Mouse (Mus musculus) ES-Bruce4 (cell line): Measurements from ENCODE around the gene Prkaa1.
A peak's percentile ranks its signal among the peaks of the same experiment; 100 is the strongest.

Experiments used
- EP300 ChIP-seq: IDR thresholded peaks from 2 replicates; pipeline ENCODE4 v1.6.1; 2011; ENCODE audit warnings: low read depth, low read length; ENCODE audit not compliant: insufficient read depth
- POLR2A ChIP-seq: IDR thresholded peaks from one replicate; pipeline ENCODE4 v1.8.1; 2011; ENCODE audit warnings: low read length; ENCODE audit not compliant: insufficient read depth

- TF ChIP-seq POLR2A (peak; percentile 82), EP300 (no peak; the same call in 1 of the 2 replicates)
These were observed 27.2 kb upstream of the Prkaa1 start, which contains the start of gene Rpl37 for GRCm38 (mm10) chr15:5116270-5117030.
